Mouse (Mus musculus): ENCODE measurements around the gene Gm11492. TPM values are rescaled to one million over a fixed set of nuclear protein-coding genes. Genes with fewer than 3 reads are reported as not detected.

Gm11492 gene
- total RNA-seq, 2 experiments from 2014 or later: not detected

GRCm38 (mm10) chr11:87595976-87596375, 29.5 kb downstream of the Gm11492 start:
- no peak for DNase-seq (ENCODE audit: low spot score)
- intact Hi-C loops (cut with DNase I): loop anchor here (10.0 kb wide), 1 partner anchor 171 kb away; no protein-coding TSS in a partner anchor

DNA sequence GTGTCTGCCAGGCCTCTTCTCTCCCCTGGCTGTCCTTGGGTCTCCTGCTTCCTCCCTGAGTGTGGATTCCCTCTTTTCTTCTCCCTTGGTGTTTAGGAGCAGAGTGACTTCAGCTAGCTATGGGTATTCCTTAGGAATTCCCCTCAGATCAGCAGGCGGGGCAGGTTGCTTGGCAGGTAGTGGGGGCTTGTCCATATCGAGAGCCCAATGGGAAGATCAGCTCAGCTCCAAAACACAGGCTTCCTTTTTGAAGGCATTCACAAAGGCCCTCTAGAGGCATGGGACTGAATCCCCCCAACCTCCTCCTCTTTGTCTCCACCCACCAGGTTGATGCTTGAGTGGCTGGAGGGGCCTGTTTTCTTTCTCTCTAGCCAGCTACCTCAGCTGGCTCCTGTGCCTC, 30.0 kb downstream of the Gm11492 start:
- intact Hi-C loops (cut with DNase I): loop anchor here (10.0 kb wide), 1 partner anchor 172 kb away; no protein-coding TSS in a partner anchor
- no peak for DNase-seq (ENCODE audit: low spot score)

DNA sequence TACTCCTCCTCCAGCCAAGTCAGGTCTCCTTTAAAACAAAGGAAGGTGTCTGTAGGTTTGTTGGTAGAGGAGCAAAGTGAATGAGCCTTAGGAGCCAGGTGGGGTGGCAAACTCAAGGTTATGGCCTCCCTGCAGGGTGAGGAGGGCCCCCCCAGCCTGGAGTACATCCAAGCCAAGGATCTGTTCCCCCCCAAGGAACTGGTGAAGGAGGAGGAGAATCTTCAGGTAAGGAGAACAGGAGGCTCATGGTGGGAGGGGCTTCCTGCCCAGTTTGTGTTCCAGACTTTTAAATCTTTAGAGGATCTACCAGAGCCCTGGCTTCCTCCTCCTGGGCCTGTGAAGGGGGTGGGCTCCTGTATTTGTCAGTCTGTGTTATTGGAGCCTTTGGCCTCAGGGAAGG, 30.6 kb downstream of the Gm11492 start:
- DNase-seq (ENCODE audit: low spot score): no peak
- intact Hi-C loops (cut with DNase I): loop anchor here (10.0 kb wide), 1 partner anchor 172 kb away; no protein-coding TSS in a partner anchor

DNA sequence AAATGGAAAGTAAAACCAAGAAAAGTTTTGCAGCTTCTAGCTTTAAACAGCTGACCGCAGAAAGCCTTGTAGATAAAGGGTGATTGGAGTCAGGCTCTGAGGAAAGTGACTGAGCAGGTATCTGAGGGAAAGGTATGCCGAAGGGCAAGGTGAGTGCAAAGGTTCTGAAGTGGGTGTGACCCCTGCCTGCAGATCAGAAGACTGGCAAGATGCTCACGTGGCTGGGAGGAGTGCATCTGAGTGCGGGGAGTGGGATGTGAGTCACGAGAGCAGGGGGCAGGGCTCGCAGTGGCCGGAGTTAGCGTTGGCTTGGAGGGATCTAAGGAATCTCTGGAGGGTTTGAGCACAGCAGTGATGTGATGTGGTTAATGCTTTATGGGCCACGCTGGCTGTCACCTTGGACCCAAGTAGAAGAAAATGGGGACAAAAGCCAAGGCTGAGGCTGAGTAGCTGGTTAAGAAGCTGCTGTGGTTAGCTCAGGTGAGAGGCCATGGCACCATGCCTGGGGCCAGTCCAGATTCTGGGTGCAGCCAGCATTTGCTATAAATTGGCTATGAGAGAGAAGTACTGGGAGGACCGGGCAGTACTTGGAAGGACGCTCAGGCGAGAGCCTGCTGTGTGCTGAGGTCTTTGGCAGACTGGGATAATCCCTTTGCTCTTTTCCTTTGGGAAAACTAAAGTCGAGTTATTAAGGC, 33.1 kb downstream of the Gm11492 start:
- DNase-seq (ENCODE audit: low spot score): no peak
- intact Hi-C loops (cut with DNase I): loop anchor here (10.0 kb wide), 1 partner anchor 175 kb away; no protein-coding TSS in a partner anchor

DNA sequence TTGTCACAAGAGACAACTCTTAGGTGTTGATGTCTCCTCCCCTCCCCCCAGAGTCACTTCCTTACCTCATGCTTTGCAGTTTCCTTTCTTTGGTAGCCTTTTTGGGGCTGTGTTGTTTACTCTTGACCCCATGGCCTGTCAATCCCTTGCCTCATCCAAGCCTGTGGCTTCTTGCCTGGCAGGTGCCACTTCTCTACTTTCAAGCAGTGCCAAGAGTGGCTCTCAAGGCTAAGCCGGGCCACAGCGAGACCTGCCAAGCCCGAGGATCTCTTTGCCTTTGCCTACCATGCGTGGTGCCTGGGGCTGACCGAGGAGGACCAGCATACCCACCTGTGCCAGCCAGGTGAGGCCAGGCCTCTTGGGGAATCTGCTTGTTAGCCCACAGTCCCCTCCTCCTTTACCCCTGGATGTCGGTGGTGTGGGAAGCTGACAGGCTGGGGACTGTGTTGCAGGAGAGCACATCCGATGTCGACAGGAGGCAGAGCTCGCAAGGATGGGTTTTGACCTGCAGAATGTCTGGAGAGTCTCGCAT, 33.9 kb downstream of the Gm11492 start:
- intact Hi-C loops (cut with DNase I): no loop called here
- no peak for DNase-seq (ENCODE audit: low spot score)

DNA sequence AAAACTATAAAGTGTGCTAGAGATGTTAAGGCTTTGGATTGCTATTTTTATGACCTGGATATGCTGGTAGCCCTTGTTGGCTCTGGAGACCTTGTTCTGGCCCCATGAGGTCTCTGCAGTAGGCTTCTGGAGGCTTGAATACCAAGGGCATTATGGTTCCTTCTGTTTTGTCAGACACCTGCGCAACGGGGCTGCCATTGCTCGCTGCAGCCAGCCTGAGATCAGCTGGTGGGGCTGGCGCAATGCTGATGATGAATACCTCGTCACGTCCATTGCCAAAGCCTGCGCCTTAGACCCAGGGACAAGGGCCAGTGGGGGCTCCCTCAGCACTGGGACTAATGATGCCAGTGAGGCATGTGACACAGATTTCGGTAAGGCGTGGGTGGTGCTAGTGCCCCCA, 35.8 kb downstream of the Gm11492 start:
- intact Hi-C loops (cut with DNase I): no loop called here
- DNase-seq (ENCODE audit: low spot score): no peak

DNA sequence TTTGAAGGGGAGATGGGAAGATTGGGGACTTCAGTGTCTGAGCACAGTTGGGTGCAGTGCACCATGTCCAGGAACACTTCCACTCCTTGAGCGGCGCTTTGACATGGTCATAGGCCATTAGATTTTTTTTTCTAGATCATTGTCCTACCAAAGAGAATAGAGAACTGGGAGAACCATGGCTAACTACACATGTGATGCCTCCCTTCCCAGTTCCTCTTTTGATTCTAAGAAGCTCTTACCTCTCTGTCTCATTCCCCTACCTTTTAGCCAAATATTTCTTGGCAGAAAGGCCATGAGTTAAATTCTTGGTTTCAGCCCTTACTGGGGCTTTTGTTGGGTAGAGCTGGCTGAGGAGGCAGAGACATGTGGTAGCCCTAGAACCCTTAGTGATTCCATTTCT, 37.1 kb downstream of the Gm11492 start:
- DNase-seq (ENCODE audit: low spot score): no peak
- intact Hi-C loops (cut with DNase I): no loop called here

DNA sequence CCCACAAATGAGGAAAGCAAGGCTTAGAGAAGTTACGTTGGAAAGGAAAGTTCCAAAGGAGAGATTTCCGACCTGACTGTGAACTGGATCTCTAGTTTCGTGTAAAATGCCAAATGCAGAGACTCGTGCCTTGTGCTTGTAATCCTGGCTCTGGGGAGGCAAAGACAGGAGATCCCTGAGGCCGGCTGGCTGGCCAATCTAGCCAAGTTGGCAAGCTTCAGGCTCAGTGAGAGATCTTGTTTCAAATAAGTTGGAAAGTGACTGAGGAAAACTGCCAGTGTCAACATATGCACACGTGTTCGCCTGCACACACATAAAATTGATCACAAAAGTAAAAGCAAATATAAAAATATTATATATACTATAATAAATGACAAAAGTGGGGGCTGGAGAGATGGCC, 42.8 kb downstream of the Gm11492 start:
- intact Hi-C loops (cut with DNase I): no loop called here
- no peak for DNase-seq (ENCODE audit: low spot score)

GRCm38 (mm10) chr11:87611547-87611946, 45.1 kb downstream of the Gm11492 start:
- no peak for DNase-seq (ENCODE audit: low spot score)
- intact Hi-C loops (cut with DNase I): no loop called here

- intact Hi-C loops (cut with DNase I): no loop called here
Measured at GRCm38 (mm10) chr11:87613972-87614371, 47.5 kb downstream of the Gm11492 start.

GRCm38 (mm10) chr11:87615551-87615950, 49.1 kb downstream of the Gm11492 start:
- DNase-seq (ENCODE audit: low spot score): no peak
- intact Hi-C loops (cut with DNase I): no loop called here

More at GRCm38 (mm10) chr11:87613972-87614371, 47.5 kb downstream of the Gm11492 start:
- no peak for DNase-seq (ENCODE audit: low spot score)

DNA sequence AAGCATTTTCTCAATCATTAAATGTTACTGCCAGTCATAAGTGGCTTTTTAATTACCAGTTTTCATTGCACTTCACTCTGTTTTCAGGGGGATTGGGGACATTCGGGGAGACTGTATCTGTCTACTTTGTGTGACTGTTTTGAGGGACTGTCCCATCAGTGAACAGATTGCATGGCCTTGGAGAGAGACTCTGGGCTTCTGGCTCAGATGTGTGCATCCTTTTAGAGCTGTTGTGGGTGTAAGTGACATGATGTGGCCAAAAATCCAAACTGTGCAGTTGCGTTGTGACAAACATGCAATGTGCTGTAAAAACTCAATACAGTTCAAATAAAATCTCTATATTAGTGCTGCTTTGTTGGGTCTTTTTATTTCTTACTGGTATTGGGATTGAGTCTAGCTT, 49.5 kb downstream of the Gm11492 start:
- intact Hi-C loops (cut with DNase I): no loop called here

GRCm38 (mm10) chr11:87616790-87617474, 50.5 kb downstream of the Gm11492 start, which contains the start of gene Hsf5:
TSS of gene Hsf5 (plus strand) at chr11:87617164.
- intact Hi-C loops (cut with DNase I): no loop called here
- no peak for DNase-seq (ENCODE audit: low spot score)

More for the DNA sequence above, 49.5 kb downstream of the Gm11492 start:
- no peak for DNase-seq (ENCODE audit: low spot score)

DNA sequence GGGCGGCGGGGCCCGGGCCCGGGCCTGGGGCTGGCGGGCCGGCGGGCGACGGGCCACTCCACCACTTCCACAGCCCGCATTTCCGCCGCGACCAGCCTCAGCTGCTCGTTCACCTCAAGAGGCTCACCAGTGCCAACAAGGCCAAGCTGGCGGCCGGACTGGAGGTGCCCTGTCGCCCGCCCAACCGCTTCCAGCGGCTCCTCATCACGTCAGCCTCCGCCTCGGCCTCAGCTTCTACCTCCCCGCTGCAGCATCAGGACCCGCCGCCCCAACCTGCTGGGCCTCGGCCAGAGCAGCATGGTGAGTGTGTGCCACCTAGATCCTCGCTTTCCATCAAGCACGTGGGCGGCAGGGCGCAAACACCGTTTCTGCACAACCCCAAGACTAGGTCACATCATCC, 51.2 kb downstream of the Gm11492 start:
- DNase-seq (ENCODE audit: low spot score): no peak
- intact Hi-C loops (cut with DNase I): no loop called here

Other genes starting within 250 kb of the Gm11492 start
- gene Ppm1e, start 207.6 kb upstream of the Gm11492 start, total RNA-seq (2021): 10 to 100 TPM in 1 of 2 experiments, 1 to 10 TPM in 1; 8.1 to 10.0 TPM
- 1 to 10 TPM; 1.6 to 1.7 TPM for gene Rad51c, start 161.7 kb upstream of the Gm11492 start, total RNA-seq (2021)
- gene Tex14, start 161.6 kb upstream of the Gm11492 start, total RNA-seq (2021): under 1 TPM; 0.36 to 0.47 TPM
- gene Sept4, start 2.2 kb downstream of the Gm11492 start, total RNA-seq (2021): 10 to 100 TPM; 43.4 to 43.7 TPM
- 10 to 100 TPM; 26.3 to 26.4 TPM for gene Mtmr4, start 25.5 kb downstream of the Gm11492 start, total RNA-seq (2021)
- not detected for gene Hsf5, start 50.5 kb downstream of the Gm11492 start, total RNA-seq (2021)
- under 1 TPM; 0.20 to 0.21 TPM for gene Rnf43, start 96.1 kb downstream of the Gm11492 start, total RNA-seq (2021)
- 10 to 100 TPM; 42.9 to 46.7 TPM for gene Supt4a, start 170.9 kb downstream of the Gm11492 start, total RNA-seq (2021)
- gene Tspoap1, start 193.9 kb downstream of the Gm11492 start, total RNA-seq (2021): under 1 TPM; 0.14 to 0.42 TPM
- gene Mpo, start 226.9 kb downstream of the Gm11492 start, total RNA-seq (2021): not detected